Mouse (Mus musculus) heart, embryonic 13.5 days (tissue): ENCODE results near the gene Fgfr2. TPM values are rescaled to one million over a fixed set of nuclear protein-coding genes. Genes with fewer than 3 reads are reported as not detected.

Experiments used
- ATAC-seq: fragments of 200-750 bp; cut with Nextera tagmentation; 2 replicates; pipeline ENCODE4 v1.8.0; 2017; ENCODE audit warnings: moderate TSS enrichment; ENCODE audit not compliant: insufficient number of reproducible peaks, low FRiP score, low TSS enrichment; ENCODE audit errors: extremely low read depth
- H3K27ac ChIP-seq: fragments of 300-500 bp; sonication (generic); replicated peaks from 2 replicates; pipeline ENCODE4 v1.5.1; 2015; ENCODE audit warnings: moderate library complexity, mild to moderate bottlenecking, inconsistent platforms
- H3K27me3 ChIP-seq: fragments of 300-500 bp; sonication (generic); replicated peaks from 2 replicates; pipeline ENCODE4 v1.6.1; 2015; ENCODE audit warnings: mild to moderate bottlenecking, inconsistent platforms
- H3K36me3 ChIP-seq: fragments of 300-500 bp; sonication (generic); 2 replicates; pipeline ENCODE4 v1.6.1; 2015; ENCODE audit warnings: mild to moderate bottlenecking, inconsistent platforms
- H3K4me1 ChIP-seq: fragments of 300-500 bp; sonication (generic); 2 replicates; pipeline ENCODE4 v1.6.1; 2015; ENCODE audit warnings: inconsistent platforms
- H3K4me2 ChIP-seq: fragments of 300-500 bp; sonication (generic); 2 replicates; pipeline ENCODE4 v1.6.1; 2015; ENCODE audit warnings: inconsistent platforms, mild to moderate bottlenecking, moderate library complexity
- H3K4me3 ChIP-seq: fragments of 300-500 bp; sonication (generic); 2 replicates; pipeline ENCODE4 v1.5.1; 2015; ENCODE audit warnings: moderate library complexity, mild to moderate bottlenecking, inconsistent platforms
- H3K9ac ChIP-seq: fragments of 300-500 bp; sonication (generic); 2 replicates; pipeline ENCODE4 v1.6.1; 2015; ENCODE audit warnings: inconsistent platforms, mild to moderate bottlenecking, moderate library complexity
- H3K9me3 ChIP-seq: fragments of 300-500 bp; sonication (generic); 2 replicates; pipeline ENCODE4 v1.6.1; 2016; ENCODE audit warnings: inconsistent platforms
- whole genome bisulfite sequencing: fragments of 180-500 bp; shearing (Covaris S2); methylation state at CpG from one replicate; pipeline ENCODE4 v1.1.7; 2015; ENCODE audit warnings: mixed read lengths; 5-methylcytosine and 5-hydroxymethylcytosine counted together
- polyA plus RNA-seq: library from polyadenylated mRNA; unstranded; fragments of >200 nt; fragmentation: Nextera tagmentation; extraction: Ambion mirVana; gene quantifications from 2 replicates; pipeline ENCODE4 v1.2.1, GENCODE M21; 2015

The Fgfr2 gene
- polyA plus RNA-seq, 1 experiment from 2014 or later, result 22.5 TPM

DNA sequence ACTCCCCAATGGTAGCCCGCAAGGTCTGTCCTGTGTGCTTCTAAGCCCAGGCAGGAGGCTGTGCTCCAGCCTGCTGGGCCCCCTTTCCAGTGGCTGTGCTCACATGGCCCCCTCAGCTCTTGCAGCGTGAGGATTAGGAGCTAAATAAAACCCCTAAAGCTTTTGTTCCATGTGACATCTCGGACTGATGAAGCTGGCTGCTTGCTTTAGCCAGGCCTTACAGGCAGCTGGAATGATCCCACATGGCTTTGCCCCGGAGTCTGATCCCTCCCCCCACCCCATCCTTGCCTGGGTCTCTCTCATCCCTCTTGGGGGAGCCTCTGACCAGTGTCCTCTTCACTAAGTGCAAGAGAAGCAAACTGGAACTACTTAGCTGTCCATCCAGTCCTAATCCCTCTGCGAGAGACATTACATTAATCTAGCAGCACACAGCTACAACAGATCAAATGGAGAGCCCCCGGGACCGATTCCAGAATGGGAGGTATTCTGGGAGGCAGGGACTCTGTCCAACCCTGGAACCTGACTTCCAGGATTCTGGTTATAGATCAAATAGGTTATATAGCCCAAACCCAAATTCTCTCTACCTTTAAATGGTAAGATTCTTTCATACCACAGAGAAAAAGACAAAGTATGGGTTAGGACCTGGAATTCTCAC lies 107.6 kb downstream of the Fgfr2 start:
- Histone ChIP-seq H3K4me2 (peak overlapping the region; percentile 36), H3K27ac (peak overlapping the region; percentile 82), H3K9ac (peak overlapping the region; percentile 54), H3K36me3 (peaks cover 9% of the 10 kb centered on the region; the same call in 1 of the 2 replicates), H3K27me3 (no peaks in the 10 kb centered on the region), H3K4me1 (peaks cover 90% of the 10 kb centered on the region), H3K4me3 (no peak overlapping the region), H3K9me3 (no peaks in the 10 kb centered on the region)
- ATAC-seq, result no peak
- WGBS, result 29% methylated on average over 7 of the region's 7 CpGs

- Histone ChIP-seq H3K4me3 (no peak overlapping the region), H3K4me2 (peak overlapping the region; percentile 36), H3K36me3 (peaks cover 18% of the 10 kb centered on the region), H3K27ac (peak overlapping the region; percentile 82), H3K9ac (peak overlapping the region; percentile 54), H3K4me1 (peaks cover 90% of the 10 kb centered on the region), H3K9me3 (no peaks in the 10 kb centered on the region), H3K27me3 (no peaks in the 10 kb centered on the region)
- no peak for ATAC-seq
- 90% methylated on average over 14 of the region's 14 CpGs for WGBS
Measured at GRCm38 (mm10) chr7:133014631-133015030, 108.5 kb downstream of the Fgfr2 start.

DNA sequence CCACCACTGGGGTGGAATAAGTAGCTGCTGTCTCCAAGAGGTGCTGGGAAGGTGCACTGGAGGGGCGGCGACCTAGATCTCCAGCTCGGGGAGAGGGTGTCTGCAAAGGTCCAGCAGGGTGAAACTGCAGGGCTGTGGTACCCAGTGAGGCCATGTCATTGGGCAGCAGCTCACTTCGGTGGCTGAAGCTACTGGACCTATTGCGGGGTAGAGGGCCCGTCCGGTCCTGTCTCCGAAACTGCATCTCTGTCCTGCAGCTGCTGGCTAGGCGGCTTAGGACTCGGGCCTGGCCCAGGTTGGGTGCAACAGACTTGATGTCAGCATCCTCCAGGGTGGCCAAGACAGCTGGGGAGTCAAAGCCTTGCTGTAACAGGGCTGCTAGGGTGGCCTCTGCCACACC lies 109.2 kb downstream of the Fgfr2 start:
- Histone ChIP-seq H3K4me3 (no peak overlapping the region), H3K9ac (no peak overlapping the region), H3K9me3 (no peaks in the 10 kb centered on the region), H3K27ac (no peak overlapping the region), H3K27me3 (no peaks in the 10 kb centered on the region), H3K4me2 (no peak overlapping the region), H3K4me1 (peaks cover 90% of the 10 kb centered on the region), H3K36me3 (peaks cover 22% of the 10 kb centered on the region)
- no peak for ATAC-seq
- WGBS, result 85% methylated on average over 10 of the region's 10 CpGs

DNA sequence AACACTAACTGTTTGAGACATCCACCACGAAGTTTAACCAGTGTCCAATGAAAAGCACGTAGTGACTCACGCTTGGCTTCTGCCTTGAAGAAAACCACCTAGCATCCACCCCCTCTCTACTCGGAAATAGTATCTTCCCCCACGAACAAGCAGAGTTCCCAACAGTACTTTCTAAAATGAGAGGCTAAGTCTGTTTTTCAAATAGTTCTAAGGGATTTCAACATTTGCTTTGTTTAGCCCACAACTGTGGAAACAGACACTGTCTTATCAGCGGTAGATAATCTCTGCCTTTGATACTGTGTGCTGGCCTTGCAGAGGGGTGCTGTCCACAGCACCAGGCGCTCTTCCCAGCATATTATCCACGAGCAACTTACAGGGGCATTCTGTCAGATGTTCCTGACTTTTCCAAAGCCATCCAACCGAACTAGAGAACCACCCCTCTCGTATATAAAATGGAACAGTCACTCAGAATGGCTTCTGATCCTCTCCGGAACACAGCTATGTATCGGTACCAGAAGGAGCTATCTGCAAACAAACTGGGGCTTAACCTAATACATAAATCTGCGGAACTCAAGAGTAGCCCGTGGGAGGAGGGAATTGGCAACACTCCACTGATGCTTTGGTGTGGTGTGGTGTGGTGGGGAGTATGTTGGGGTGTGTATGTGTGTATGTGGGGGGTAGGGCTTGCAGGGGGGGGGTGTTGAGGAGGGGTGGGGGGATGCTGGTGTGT lies 110.3 kb downstream of the Fgfr2 start:
- Histone ChIP-seq H3K9me3 (no peaks in the 10 kb centered on the region), H3K9ac (no peak overlapping the region), H3K4me2 (no peak overlapping the region), H3K4me3 (no peak overlapping the region), H3K27me3 (no peaks in the 10 kb centered on the region), H3K36me3 (peaks cover 22% of the 10 kb centered on the region), H3K4me1 (peaks cover 92% of the 10 kb centered on the region), H3K27ac (peak overlapping the region; percentile 91)
- WGBS, result 46% methylated on average over 14 of the region's 14 CpGs
- ATAC-seq, result no peak

- Histone ChIP-seq H3K9ac (no peak overlapping the region), H3K27ac (peak overlapping the region; percentile 91), H3K9me3 (no peaks in the 10 kb centered on the region), H3K4me3 (no peak overlapping the region), H3K36me3 (peaks cover 22% of the 10 kb centered on the region), H3K27me3 (no peaks in the 10 kb centered on the region), H3K4me2 (peak overlapping the region; percentile 48), H3K4me1 (peaks cover 99% of the 10 kb centered on the region)
- 42% methylated on average over 4 of the region's 4 CpGs for WGBS
- ATAC-seq, result no peak
Measured at GRCm38 (mm10) chr7:133011611-133012010, 111.5 kb downstream of the Fgfr2 start.

GRCm38 (mm10) chr7:133011191-133011590 lies 112.0 kb downstream of the Fgfr2 start:
- Histone ChIP-seq H3K4me1 (peaks cover 99% of the 10 kb centered on the region), H3K4me2 (peak overlapping the region; percentile 48), H3K9ac (no peak overlapping the region), H3K27me3 (no peaks in the 10 kb centered on the region), H3K4me3 (no peak overlapping the region), H3K27ac (peak overlapping the region; percentile 91), H3K9me3 (no peaks in the 10 kb centered on the region), H3K36me3 (peaks cover 22% of the 10 kb centered on the region)
- 18% methylated on average over 5 of the region's 5 CpGs for WGBS
- no peak; the same call in 1 of the 2 replicates for ATAC-seq

GRCm38 (mm10) chr7:133010477-133010876 lies 112.7 kb downstream of the Fgfr2 start:
- H3K4me3 ChIP-seq, result no peak overlapping the region
- H3K9ac ChIP-seq, result no peak overlapping the region
- peak overlapping the region; percentile 48 for H3K4me2 ChIP-seq
- 76% methylated on average over 3 of the region's 3 CpGs for WGBS
- ATAC-seq, result no peak
- H3K4me1 ChIP-seq, result peaks cover 97% of the 10 kb centered on the region
- H3K27ac ChIP-seq, result peak overlapping the region; percentile 91
- H3K27me3 ChIP-seq, result no peaks in the 10 kb centered on the region
- H3K9me3 ChIP-seq, result no peaks in the 10 kb centered on the region
- peaks cover 26% of the 10 kb centered on the region for H3K36me3 ChIP-seq

GRCm38 (mm10) chr7:133009676-133010075 lies 113.5 kb downstream of the Fgfr2 start:
- peaks cover 95% of the 10 kb centered on the region for H3K4me1 ChIP-seq
- 0 out of 2 replicates have a peak overlapping the region, but pooled peaks have one; percentile 20 for H3K27ac ChIP-seq
- no peak overlapping the region for H3K9ac ChIP-seq

GRCm38 (mm10) chr7:133008663-133009062 lies 114.5 kb downstream of the Fgfr2 start:
- Histone ChIP-seq H3K4me1 (peaks cover 95% of the 10 kb centered on the region), H3K4me2 (no peak overlapping the region), H3K27ac (no peak overlapping the region), H3K27me3 (no peaks in the 10 kb centered on the region), H3K9ac (no peak overlapping the region), H3K36me3 (peaks cover 23% of the 10 kb centered on the region), H3K9me3 (no peaks in the 10 kb centered on the region), H3K4me3 (no peak overlapping the region)
- WGBS, result 89% methylated on average over 4 of the region's 4 CpGs
- no peak for ATAC-seq

More at GRCm38 (mm10) chr7:133009676-133010075, 113.5 kb downstream of the Fgfr2 start:
- peaks cover 28% of the 10 kb centered on the region for H3K36me3 ChIP-seq
- 74% methylated on average over 8 of the region's 8 CpGs for WGBS
- H3K4me3 ChIP-seq, result no peak overlapping the region
- ATAC-seq, result no peak
- H3K9me3 ChIP-seq, result no peaks in the 10 kb centered on the region
- no peaks in the 10 kb centered on the region for H3K27me3 ChIP-seq
- no peak overlapping the region for H3K4me2 ChIP-seq

DNA sequence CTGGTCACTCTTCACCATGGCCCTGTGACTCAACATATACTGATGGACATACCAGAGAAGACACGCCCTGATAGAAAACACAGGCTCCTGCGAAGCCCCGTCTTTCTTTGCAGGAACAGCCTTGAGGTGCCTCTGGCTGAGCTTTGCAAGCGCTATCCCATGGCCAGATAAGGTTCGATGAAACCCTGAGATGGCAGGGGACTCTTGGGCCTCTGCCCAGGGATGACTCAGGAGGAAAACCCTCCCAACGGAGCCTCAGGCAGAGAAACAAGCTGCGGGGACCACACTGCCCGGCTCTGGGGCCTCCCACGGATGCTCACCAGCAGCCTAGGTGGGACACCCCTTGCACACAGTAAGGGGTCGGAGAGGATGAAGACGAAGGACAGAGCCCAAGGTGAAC lies 115.8 kb downstream of the Fgfr2 start:
- peak overlapping the region; percentile 19; the same call in 1 of the 2 replicates for H3K9ac ChIP-seq
- ATAC-seq, result no peak
- H3K27me3 ChIP-seq, result no peaks in the 10 kb centered on the region
- H3K9me3 ChIP-seq, result no peaks in the 10 kb centered on the region
- H3K36me3 ChIP-seq, result peaks cover 20% of the 10 kb centered on the region
- H3K4me3 ChIP-seq, result no peak overlapping the region
- H3K4me1 ChIP-seq, result peaks cover 88% of the 10 kb centered on the region
- H3K4me2 ChIP-seq, result peak overlapping the region; percentile 20; the same call in 1 of the 2 replicates
- peak overlapping the region; percentile 48 for H3K27ac ChIP-seq
- WGBS, result 32% methylated on average over 11 of the region's 11 CpGs

DNA sequence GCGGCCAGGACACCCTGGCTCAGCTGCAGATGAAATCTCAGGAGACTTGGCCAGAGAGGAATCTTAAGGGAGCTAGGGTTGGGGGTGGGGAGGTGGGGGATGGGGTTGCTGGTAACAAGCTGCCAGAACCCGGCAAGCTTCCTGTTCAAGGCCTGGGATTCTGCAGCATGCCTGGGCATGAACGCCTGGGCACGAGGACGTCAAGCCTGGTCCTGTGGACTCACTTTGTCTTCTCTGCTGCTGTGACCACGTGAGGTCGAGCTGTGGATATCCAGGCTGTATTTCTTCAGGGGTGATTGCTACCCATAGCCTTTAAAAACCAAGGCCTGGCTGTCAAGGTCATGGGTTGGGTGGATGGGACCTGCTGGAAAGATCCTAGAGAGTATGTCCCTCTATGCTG lies 117.4 kb downstream of the Fgfr2 start:
- WGBS, result 70% methylated on average over 7 of the region's 7 CpGs
- H3K4me3 ChIP-seq, result no peak overlapping the region
- H3K9me3 ChIP-seq, result no peaks in the 10 kb centered on the region
- peaks cover 22% of the 10 kb centered on the region for H3K36me3 ChIP-seq
- H3K27me3 ChIP-seq, result no peaks in the 10 kb centered on the region
- no peak overlapping the region for H3K4me2 ChIP-seq
- no peak for ATAC-seq
- H3K27ac ChIP-seq, result no peak overlapping the region
- 0 out of 2 replicates have a peak overlapping the region, but pooled peaks have one; percentile 10 for H3K9ac ChIP-seq
- peaks cover 72% of the 10 kb centered on the region for H3K4me1 ChIP-seq
